Mouse (Mus musculus): ENCODE measurements around the gene Zfp991.
"Not testable (repeated sequence)": the region's sequence is repeated elsewhere in the genome, so short reads cannot be mapped to it uniquely, and the experiment has no call there.

- TF ChIP-seq POLR2A, CTCF (IDR thresholded peaks at IDR 0.05; ENCODE audit: extremely low read depth, insufficient read depth, low read length): not testable (repeated sequence)
These were observed 88.4 kb downstream of the Zfp991 start for GRCm38 (mm10) chr4:147220226-147220625.

Measured in cortical plate, adult 2 months (tissue).